Mouse (Mus musculus) lung, adult 2 months (tissue): ENCODE measurements around the gene Nipal3.

Experiments
- CTCF ChIP-seq: fragments of 200-500 bp; IDR thresholded peaks from 2 replicates; pipeline ENCODE4 v1.5.1; 2011; ENCODE audit warnings: mild to moderate bottlenecking, low read length, control low read depth; ENCODE audit not compliant: insufficient read depth
- POLR2A ChIP-seq: fragments of 200-500 bp; IDR thresholded peaks from 2 replicates; pipeline ENCODE4 v1.6.1; 2011; ENCODE audit warnings: low read depth, mild to moderate bottlenecking, control low read depth, low read length, borderline replicate concordance; ENCODE audit errors: extremely low read depth

GRCm38 (mm10) chr4:135411633-135412032 lies 83.2 kb downstream of the Nipal3 start:
- TF ChIP-seq CTCF (peak; percentile 94), POLR2A (no peak)
